Mouse (Mus musculus): ENCODE data around the gene Mcm7.

The Mcm7 gene

DNA sequence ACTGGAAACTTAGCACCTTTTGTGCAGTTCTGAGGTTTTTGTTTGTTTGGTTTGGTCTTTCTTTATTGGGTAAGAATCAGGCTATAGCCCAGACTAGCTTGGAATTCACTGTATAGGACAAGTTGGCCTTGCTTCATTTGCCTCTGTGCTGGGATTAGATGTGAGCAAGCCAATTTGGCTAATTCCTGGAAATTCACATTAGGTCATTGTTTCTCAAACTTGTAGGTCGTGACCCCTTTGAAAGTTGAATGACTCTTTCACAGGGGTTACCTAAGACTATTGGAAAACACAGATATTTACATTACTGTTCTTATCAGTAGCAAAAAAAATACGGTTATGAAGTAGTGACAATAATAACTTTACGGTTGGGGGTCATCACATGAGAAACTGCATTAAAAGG is 17.8 kb downstream of the Mcm7 start:
- DNase-seq, result no peak

DNA sequence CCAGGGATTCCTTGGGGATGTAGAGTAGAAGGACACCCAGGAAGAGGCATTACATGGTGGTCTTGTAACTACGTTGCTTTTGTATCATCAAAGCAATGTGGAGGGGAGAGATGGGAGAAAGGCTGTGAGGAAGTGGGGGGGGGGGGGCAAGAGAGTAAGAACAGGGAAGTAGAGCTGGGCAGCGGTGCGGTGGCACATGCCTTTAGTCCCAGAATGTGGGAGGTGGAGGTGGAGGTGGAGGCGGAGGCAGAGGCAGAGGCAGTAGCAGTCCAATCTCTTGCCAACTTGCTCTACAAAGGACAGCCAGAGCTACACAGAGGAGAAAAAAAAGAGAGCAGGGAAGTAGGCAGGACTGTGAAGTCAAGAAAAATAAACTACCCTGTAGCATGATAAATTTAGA is 33.6 kb downstream of the Mcm7 start:
- no peak for DNase-seq

DNA sequence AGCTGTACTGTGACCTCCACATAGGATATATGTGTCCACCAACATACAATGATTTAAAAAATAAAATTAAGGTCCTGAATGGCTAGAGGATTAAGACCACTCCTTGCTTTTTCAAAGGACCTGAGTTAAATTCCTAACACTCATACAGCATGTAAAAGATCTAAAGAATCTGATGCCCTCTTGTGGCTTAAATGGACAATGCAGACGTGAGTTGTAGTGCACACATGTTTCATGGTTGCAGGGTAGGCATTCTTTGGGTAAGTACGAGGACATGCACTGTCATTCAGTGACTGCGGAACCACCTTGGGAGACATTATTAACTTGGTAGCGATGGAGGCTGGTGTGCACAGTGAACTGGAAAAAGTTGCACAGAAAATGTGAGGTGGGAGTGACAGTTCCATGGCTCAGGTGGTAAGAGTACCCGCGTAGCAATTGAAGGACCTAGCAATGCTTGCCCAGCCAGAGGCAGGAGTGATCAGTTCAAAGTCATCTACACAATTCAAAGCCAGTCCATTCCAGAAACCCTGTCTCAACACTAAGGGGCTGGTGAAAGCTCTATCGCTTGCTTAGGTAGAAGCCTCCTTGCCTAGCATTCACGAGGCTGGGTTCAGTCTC is 34.2 kb downstream of the Mcm7 start:
- peak; percentile 54 for DNase-seq

DNA sequence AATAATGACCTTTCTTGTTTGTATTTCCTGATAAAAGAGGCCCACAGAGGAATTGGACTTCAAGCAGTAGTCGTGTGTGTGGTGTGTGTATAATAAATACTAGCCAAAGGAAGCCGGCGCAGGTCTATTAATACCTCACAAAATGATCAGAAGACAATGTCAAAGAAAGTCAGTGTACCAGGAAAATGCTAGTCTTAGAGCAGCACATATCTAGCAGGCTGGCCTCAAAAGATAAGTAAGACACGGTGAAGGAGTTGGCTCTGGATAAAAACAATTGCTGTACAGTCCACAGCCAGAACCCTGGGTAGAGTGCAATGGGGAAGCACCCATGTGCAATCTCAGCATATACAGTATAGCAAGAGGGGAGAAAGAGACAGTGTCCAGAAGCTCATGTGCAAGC is 35.0 kb downstream of the Mcm7 start:
- no peak for DNase-seq

DNA sequence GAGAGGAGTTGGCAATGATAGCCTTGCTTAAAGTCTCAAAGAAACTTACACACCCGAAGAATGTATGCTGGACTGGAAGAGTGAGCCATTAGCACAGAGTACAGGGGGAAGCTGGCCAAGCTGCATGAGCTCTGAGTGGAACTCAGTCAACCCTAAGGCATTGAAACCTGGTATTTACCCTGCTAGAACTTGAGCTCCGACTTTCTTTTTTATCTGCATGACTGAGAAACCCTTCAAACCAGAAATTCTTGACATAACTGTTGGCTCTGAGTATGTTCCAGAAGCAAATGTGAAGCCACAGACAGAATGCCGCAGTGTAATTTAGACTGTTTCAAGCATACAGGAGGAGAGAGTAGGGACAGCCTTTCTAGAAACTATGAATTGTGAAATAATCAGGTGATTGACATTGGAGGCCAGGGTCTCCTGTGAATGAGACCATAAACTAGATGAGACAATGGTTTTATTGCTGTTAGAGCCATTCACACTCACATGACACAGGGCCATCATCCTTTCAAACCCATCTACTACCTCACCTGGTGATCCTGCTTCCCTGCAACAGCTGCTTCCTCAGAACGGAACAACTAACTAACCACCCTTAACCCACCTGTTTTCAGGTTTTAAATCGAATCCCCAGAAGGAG is 39.7 kb downstream of the Mcm7 start:
- no peak for DNase-seq

DNA sequence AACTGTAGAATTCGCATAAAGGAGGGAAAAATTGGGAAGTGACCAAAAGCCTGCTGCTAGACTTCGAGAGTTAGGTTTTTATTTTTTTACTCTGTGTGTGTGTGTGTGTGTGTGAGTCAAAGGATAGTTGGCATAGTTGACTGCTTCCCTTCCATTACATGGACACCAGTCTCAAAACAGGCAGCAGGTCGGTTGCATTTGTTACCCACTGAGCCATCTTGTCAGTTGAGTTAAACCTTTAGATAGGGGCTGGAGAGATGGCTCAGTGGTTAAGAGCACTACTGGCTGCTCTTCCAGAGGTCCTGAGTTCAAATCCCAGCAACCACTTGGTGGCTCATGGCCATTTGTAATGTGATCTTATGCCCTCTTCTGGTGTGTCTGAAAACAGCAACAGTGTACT is 54.2 kb downstream of the Mcm7 start:
- DNase-seq, result no peak

DNA sequence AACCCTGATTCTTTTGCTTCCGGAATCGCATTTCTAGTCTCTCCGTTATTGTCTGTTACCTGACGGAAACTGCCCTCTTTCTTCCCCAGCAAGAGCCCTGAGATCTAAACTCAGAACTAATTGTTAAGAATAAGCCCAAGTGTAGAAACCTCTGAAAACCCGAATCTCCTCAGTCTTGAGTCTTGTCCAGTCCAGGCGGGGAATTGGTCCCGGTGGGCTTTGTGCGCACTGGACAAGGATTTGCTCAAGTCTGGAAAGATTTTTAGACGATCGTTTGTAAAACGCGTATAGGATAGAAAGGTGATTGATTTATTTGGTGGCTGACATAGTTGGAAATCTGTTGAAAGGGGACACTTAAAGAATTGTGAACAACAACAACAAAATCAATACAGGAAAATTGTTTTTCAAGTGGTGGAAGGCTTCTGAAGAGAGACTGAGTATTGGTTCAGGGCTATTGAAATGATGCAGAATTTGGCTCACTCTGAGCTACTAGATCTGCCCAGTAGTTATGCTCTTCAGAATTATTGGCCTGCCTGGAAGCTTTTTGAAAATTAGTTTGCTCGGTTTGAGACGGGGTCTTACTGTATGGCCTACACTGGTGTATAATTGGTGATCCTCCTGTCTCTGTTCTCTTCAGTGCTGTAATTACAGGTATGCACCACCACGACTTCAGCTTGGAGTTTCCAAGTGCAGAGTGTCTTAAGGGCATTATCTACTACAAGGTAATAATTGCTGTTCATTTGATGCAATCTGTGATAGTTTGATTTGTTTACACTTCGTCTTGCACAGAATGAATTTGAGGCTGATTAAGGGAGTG is 54.8 kb downstream of the Mcm7 start:
- no peak for DNase-seq

DNA sequence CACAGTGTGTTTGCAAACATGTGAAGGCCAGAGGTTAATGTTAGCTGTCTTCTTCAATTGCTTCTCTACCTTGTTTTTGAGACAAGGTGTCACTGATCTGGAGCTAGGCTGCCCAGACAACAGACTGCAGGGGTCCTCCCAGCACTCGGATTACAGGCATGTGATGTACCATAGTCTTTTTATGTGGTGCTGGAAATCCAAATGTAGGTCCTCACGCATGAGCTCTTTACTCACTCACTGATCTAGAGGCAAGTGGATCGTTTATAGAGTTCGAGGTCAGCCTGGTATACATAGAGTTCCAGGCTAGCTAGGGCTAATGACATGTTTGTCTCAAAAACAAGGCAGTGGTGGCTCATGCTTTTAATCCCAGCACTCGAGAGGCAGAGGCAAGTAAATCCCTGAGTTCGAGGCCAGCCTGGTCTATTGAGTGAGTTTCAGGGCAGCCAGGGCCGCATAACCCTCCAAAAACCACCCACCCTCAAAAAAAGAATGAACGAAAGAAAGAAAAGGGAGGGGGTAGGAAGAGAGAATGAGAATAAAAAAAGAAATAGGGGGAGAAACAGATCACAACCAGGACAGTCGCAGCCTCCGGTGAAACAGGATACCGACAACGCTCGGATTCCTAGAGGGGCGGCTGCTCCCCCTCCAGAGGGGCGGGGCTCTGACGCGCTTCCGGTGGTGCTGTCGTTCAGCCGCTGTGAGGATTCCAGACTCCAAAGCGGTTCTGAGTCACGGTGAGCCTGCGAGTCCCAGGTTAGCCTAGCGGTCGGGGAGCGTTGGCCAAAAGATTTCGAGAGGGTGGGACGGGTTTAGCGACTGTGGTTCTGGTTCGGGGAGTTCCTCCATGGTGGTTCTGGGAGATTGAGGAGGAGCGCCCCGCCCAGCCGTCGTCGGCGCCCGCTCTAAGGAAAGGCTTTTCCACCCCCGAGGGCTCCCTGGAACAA is 55.7 kb downstream of the Mcm7 start, which contains the start of gene Zscan21:
Gene Zscan21 (plus strand): TSS at position 649 of the 944 bp plus-strand sequence.
- peak; percentile 90 for DNase-seq
